Comparison of ENCODE assay signal across 31 mouse cellular contexts in genomic region chr13:31827160-31827559, GRCm38 (mm10). TPM values are rescaled to one million over a fixed set of nuclear protein-coding genes. Genes with fewer than 3 reads are reported as not detected.
"Had no signal": no experiment of that assay in that cellular context is flagged by ENCODE, and none has a peak within 500 bp of the region (broad histone marks: within the 10 kb centered on the region; RNA-seq: fewer than 3 reads in every experiment).

No protein-coding gene starts in this region.

- H3K4me3 ChIP-seq: embryonic facial prominence, embryonic 10.5 days; embryonic facial prominence, embryonic 12.5 days; embryonic facial prominence, embryonic 13.5 days; embryonic facial prominence, embryonic 15.5 days; erythroblast, embryonic 14.5 days; forebrain, embryonic 10.5 days; forebrain, embryonic 12.5 days; forebrain, embryonic 13.5 days; forebrain, embryonic 15.5 days; heart, adult 2 months; heart, embryonic 10.5 days had no signal

- H3K4me1 ChIP-seq: embryonic facial prominence, embryonic 15.5 days; forebrain, embryonic 13.5 days; forebrain, embryonic 15.5 days had no signal

- H3K27me3 ChIP-seq: embryonic facial prominence, embryonic 15.5 days had no signal

- H3K9me3 ChIP-seq: embryonic facial prominence, embryonic 10.5 days; embryonic facial prominence, embryonic 12.5 days; embryonic facial prominence, embryonic 13.5 days; embryonic facial prominence, embryonic 15.5 days; forebrain, embryonic 10.5 days; forebrain, embryonic 12.5 days; forebrain, embryonic 13.5 days; forebrain, embryonic 15.5 days; heart, embryonic 10.5 days had no signal

- H3K4me2 ChIP-seq: embryonic facial prominence, embryonic 12.5 days; embryonic facial prominence, embryonic 13.5 days; embryonic facial prominence, embryonic 15.5 days; forebrain, embryonic 12.5 days; forebrain, embryonic 13.5 days; forebrain, embryonic 15.5 days had no signal

- ATAC-seq: forebrain, embryonic 13.5 days; forebrain, embryonic 14.5 days; forebrain, embryonic 15.5 days; forebrain, embryonic 16.5 days; forebrain, postnatal 0 days had no signal

- H3K36me3 ChIP-seq: embryonic facial prominence, embryonic 10.5 days; embryonic facial prominence, embryonic 12.5 days; embryonic facial prominence, embryonic 13.5 days; embryonic facial prominence, embryonic 15.5 days; forebrain, embryonic 10.5 days; forebrain, embryonic 12.5 days; forebrain, embryonic 15.5 days; heart, embryonic 10.5 days had no signal

- H3K9ac ChIP-seq: embryonic facial prominence, embryonic 12.5 days; embryonic facial prominence, embryonic 13.5 days; embryonic facial prominence, embryonic 15.5 days; forebrain, embryonic 12.5 days; forebrain, embryonic 13.5 days; forebrain, embryonic 15.5 days; forebrain, postnatal 0 days had no signal

- H3K27ac ChIP-seq: embryonic facial prominence, embryonic 10.5 days; embryonic facial prominence, embryonic 12.5 days; embryonic facial prominence, embryonic 13.5 days; embryonic facial prominence, embryonic 15.5 days; forebrain, embryonic 10.5 days; forebrain, embryonic 12.5 days; forebrain, embryonic 13.5 days; forebrain, embryonic 15.5 days; heart, adult 2 months; heart, embryonic 10.5 days had no signal

- DNase-seq: cerebellum, adult 2 months; cerebellum, adult 8-10 months; cerebellum, adult 9-10 months; cerebellum, adult 9-11 months; cerebellum, postnatal 10 days; cerebellum, postnatal 14 days; cerebellum, postnatal 25 days; cerebellum, postnatal 36 days; embryo, embryonic 11 days; forebrain, postnatal 0 days; gastrocnemius, postnatal 10 days; gastrocnemius, postnatal 14 days; gastrocnemius, postnatal 25 days; gastrocnemius, postnatal 36 days; heart, adult 11 months; heart, adult 18-20 months; heart, adult 2 months had no signal

RNA-seq across cellular contexts. Expression of gene Foxc1, which starts 20.7 kb away (rescaled TPM):
- total RNA-seq: common myeloid progenitor, adult 5-6 weeks; granulocyte monocyte progenitor cell, adult 5-6 weeks had no signal
- polyA plus RNA-seq: erythroblast, embryonic 14.5 days had no signal
